Mouse (Mus musculus) bone marrow, adult 2 months (tissue): ENCODE data around the gene Slc17a9.

Experiments used
- CTCF ChIP-seq: fragments of 200-500 bp; IDR thresholded peaks from 2 replicates; pipeline ENCODE4 v1.5.1; 2011; ENCODE audit warnings: low read length, control low read depth; ENCODE audit not compliant: control insufficient read depth, insufficient read depth
- POLR2A ChIP-seq: fragments of 200-500 bp; IDR thresholded peaks from 2 replicates; pipeline ENCODE4 v1.6.1; 2011; ENCODE audit warnings: low read depth, mild to moderate bottlenecking, control low read depth, low read length, borderline replicate concordance; ENCODE audit not compliant: control insufficient read depth

- no peak for TF ChIP-seq CTCF
- no peak for TF ChIP-seq POLR2A
Observed at GRCm38 (mm10) chr2:180746569-180747192, 21.6 kb downstream of the Slc17a9 start.
